Mouse (Mus musculus) left cerebral cortex, postnatal 25 days (tissue): ENCODE measurements around the gene Gm17409. TPM values are rescaled to one million over a fixed set of nuclear protein-coding genes. Genes with fewer than 3 reads are reported as not detected.
A peak's percentile ranks its signal among the peaks of the same experiment; 100 is the strongest.

ENCODE experiments used
- DNase-seq, 2 experiments: peaks; one replicate each; pipeline ENCODE4 v3.0.0; 2022; ENCODE audit warnings: low spot score in 2 of 2, mixed read lengths in 1 of 2
- intact Hi-C: fragments of 180-260 bp; cut with DNase I; formaldehyde crosslinking; loops from one replicate; pipeline ENCODE4 v1.15.1; 2025
- total RNA-seq, 2 experiments: library from RNA; stranded (reverse); gene quantifications; 2 replicates each; pipeline ENCODE4 v1.2.3; 2021

Gm17409 gene
- total RNA-seq, 2 experiments from 2014 or later: not detected

DNA sequence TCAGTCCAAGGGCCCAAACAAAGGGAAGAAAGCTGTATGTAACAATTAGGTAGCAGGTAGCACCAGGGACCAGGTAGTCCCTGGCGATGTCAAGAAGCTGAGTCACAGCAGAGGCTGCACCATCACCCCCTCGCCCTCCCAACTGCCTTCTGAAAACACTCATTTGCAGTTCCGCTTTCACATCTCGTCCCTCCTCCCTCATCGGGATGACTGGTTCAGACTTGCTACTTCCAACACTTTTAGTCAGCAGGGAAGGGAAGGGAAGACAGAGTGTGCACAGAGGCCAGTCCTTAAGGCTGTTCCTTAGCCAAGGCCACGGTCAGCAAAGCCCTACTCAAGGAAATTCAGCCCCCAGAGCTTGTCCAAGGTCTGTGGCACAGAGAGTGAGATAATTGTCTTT lies 10.8 kb downstream of the Gm17409 start:
- DNase-seq: peak in 1 of 2 experiments; percentile 49
- intact Hi-C loops: loop anchor here (2.0 to 5.0 kb wide), 2 partner anchors 86 to 107 kb away; partner anchors contain the start of genes Acvr1 and Upp2

DNA sequence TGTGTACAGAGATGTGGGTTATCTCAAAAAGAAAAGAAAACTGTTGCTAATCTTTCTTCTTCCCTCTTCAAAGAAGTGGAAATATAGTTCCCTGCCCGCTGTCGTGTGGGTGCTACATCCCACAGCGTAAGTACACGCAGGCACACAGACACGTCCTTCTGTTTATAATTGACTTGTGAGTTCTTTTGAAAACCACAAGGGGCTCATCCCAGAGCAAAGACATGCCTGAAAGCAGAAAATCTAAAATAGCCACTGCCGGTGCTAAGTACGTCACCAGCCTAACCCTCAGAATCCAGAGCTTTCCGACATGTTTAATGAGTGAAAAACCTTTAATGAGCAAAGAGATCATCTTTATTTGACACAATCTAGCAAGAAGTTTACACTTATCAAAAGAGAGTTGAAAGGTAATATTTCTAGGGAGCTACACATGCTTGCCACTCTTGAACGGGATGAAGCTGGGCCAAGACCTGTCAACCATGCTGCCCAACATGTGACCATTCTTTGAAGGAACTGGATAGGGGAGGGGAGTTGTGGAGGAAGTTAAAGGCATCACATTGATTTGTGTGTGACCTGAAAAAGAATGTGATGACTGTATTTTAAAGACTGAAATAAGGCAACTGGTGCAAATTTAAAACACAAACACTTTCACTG lies 11.7 kb downstream of the Gm17409 start:
- intact Hi-C loops: loop anchor here (2.0 to 5.0 kb wide), 2 partner anchors 85 to 106 kb away; partner anchors contain the start of genes Acvr1 and Upp2
- peak in 1 of 2 experiments; percentile 70 for DNase-seq

DNA sequence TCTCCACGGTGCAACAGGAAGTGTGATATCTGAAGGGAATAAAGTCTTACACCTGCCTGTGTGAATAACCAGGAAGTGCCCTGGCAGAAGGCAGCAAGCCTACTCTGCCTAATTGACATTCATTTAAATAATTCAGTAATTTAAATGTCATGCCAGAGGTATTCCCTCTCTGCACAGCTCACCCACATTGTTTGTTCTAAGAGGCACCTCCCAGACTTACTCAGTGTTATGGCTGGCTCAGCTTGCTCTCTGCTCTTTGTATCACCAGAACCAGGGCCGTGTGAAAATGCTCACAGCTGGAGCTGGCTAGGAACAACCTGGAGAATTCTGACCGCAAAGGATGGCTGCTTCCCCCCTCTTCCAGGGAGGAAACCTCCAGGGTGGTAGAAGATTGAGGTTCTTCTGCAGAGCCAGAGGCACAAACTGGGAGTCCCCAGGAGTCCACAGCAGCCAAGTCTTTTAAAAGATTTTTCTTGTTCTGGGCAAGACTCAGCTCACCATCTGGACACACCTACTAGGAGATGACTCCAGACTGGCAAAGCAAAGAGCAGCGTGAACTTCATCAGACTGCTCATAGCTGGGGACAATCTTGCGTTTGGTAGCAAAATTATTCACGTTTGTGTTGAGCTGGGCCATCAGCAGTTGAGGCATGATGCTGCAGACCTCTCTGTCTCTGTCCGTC lies 14.5 kb downstream of the Gm17409 start:
- intact Hi-C loops: loop anchor here (5.0 kb wide), 1 partner anchor 103 kb away; no protein-coding TSS in a partner anchor
- DNase-seq: peak in 1 of 2 experiments; percentile 73

DNA sequence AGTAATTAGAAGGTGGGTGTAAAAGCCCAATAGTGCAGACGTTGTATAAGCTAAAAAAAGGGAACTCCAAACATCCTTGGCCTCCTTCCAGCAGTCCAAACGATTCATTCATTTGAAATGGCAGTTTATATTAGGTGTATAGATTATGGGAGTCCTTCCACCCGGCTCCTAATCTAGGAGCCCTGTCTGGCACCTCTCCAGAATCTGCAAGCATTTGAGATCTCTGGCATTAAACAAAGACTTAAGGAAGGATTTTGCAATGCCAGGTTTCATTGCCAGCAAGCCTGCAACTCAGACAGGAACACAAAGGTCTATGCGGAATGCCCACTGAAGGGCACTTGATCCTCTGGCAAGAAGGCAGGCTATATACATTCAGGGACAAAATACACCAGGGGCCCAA lies 15.2 kb downstream of the Gm17409 start:
- DNase-seq: no peak
- intact Hi-C loops: no loop called here

DNA sequence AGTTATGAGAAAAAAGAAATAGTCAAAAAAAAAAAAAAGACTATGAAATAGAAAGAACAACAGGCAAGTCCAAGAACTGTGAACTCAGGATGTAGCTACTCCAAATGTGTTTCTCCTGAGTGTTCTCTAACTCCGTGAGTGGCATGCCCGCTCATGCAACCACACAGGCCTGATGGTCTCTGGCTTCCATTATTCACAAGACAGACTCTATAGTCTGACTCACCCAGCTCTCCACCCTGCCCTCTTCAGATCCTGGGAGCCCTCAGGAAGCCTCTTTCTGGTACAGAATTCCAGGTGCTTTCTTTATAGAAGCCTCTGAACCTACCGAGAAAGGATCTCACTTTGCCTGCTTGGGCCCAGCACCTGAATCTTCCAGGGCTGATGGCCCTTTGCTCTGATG lies 15.8 kb downstream of the Gm17409 start:
- intact Hi-C loops: no loop called here
- no peak for DNase-seq

DNA sequence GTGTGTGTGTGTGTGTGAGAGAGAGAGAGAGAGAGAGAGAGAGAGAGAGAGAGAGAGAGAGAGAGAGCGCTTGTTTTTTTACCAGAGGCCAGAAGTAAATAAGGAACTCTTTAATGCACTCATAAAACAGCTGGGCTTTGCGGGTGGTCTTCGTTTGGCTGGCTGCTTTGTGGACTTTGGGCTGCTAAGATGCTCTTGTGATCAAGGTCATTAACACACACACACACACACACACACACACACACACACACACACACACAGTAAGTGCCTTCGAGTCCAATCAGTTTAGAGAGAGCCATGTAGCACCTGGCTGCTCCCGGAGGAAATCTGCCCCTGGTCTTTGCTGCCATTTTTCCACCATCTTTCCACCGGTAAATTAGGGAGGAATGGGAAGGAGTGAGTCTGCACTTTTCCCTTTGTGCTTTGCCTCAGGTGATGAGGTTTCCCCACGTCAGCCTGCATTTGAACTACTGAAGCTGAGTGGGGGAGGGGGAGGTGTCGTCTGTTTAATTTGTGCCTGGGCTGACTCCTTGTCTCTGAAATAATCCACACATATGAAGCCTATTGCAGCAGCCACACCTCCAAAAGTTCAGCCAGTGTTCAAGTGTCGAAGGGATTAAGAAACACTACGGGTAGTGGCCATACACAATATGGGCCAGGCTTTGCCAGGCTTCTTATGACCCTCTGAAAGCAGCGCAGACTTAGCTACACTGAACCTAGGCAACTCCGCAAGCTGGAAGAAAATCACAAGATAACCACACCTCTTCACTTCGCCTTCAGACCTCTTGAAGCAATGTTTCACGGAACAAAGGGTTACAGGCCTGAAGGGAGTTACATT lies 16.7 kb downstream of the Gm17409 start:
- DNase-seq: no peak
- intact Hi-C loops: no loop called here

DNA sequence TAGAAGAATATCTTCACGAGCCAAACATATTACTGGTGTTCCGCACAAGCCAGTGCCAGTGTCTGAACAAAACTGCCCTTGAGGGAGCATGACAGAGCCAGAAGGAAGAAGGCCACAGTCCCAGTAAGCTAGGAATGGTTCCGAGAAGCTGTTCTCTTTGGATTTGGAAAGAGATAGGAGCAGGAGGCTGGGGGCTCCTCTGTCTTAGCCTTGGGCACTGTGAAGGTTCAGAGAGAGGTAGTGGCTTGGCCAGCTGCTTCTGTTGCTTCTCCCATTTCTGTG lies 17.3 kb downstream of the Gm17409 start:
- intact Hi-C loops: no loop called here
- DNase-seq: no peak

DNA sequence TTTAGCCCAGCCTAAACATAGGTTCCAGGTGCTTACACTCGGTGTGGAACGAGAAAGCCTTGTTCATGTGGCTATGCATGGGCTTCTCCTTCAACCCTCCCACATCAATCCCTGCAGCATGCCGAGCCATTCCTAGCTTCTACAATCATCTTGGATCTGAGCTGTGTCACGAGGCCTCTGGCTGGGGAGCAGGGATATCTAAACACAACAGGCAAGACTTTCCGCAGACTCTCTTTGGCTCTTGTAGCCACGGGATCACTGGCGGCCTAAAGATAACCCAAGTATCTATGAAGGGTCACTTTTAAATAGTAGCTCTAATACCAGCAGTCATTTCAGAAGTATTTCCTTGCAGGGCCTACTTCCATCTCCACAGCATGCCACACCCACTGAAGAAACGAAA lies 18.5 kb downstream of the Gm17409 start:
- intact Hi-C loops: no loop called here
- no peak for DNase-seq

DNA sequence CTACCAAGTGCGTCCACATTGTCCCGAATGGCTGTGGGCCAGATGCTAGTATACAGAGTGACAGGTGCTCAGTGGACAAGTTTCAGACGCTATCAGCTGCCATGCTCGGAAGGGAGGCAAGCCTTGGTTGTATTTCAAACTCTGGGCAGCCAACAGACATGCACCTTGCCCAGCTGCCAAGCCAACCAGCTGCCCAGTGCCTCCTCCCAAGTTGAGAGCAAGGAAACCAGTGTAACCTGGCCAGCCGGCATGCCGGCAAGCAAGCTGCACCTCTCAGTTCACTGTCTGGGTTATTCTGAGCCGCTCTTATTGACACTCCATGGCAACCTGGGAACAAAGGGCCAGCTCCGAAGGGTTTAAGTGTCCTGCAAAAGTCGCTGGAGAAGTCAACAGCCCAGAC lies 19.4 kb downstream of the Gm17409 start:
- intact Hi-C loops: no loop called here
- DNase-seq: no peak

DNA sequence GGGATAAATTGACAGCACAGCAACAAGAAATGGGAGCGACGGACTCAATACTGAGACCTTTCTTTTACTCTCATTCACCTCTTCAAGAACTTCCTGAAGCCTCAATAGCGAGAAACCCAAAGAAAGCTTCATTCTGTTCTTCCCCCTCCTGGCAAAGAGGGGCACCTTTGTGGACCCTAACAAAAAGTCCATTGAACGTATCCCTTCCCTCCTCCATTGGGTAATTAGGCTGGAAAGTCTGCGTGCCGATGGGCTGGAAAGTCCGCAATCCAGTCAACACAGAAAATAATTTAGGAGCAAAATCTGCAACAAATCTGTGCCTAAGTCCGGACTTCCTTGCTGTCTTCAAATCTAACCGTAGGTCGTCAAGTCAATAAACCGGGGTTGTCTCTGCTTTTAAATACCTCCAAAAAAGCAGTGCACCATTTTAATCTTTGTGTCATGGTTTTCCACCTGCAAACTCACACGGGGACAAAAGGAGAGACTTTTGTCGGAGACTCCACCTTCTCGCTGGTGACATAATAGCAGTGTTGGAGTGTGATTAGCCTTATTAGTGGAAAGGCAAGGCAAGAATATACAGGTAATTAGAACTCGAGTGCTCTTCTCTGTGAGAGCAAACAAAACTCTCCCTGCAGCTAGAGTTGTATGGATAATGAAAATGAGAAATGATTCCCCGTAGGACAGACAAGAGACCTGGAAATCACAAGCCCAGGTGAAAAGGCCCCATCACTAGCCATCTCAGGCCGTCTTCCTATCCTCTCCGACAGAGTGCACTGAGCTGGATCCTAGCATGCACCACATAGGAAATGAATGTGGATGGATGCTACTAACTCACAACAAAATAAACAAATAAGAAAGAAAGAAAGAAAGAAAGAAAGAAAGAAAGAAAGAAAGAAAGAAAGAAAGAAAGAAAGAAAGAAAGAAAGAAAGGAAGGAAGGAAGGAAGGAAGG lies 24.0 kb downstream of the Gm17409 start:
- intact Hi-C loops: no loop called here
- no peak for DNase-seq

DNA sequence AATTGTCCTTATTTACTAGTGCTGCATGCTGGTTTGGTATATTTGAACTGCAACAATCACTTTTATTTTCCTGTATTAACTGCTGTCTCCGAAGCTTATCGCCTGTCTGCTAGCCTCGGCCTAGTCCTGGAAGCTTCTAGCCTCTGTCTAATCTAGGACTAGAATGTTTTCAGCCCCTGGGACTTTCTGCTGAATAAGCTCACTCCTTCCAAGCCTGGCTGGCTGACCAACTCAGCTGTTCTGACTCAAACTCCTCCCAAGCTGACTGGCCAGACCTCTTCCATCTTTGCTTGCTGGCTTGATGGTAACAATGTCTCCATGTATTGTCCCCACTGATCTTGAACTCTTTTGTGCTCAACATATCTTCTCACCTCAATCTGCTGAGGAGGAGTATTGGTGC lies 25.4 kb downstream of the Gm17409 start:
- intact Hi-C loops: no loop called here
- DNase-seq: no peak

DNA sequence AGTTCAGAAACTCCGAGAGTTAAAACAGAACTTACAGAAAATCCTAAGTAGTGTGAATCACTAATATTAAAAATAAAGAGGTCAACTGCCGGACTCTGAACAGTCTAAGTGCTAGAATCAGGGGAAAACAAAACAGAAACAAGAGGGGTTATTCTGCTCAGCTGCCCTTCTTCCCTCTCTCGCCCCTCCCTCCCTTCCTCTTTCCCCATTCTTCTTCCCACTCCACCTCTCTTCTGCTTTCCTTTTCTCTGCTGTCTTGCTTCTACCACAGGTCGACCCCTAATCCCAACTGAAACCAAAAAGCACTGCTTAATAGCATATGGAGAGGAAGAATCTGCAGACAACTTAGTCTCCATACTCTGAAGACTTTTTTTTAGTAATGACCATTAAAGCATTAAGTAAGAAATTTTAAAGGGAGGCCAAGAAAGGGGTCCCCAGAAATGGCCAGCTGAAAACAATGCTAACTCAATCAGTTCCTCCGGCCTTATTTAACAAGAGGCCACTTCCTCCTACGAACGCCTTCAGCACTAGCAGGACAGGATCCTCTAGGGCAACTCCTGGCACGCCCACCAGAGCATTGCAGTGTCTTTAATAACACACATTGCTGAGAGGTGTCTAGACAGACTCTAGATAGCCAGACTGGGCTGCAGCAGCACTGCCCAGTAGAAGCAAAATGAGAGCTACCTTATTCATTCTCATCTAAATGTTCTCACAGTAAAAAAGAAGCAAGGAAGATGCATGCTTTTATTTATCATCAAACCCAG lies 26.9 kb downstream of the Gm17409 start:
- intact Hi-C loops: no loop called here
- DNase-seq: no peak

DNA sequence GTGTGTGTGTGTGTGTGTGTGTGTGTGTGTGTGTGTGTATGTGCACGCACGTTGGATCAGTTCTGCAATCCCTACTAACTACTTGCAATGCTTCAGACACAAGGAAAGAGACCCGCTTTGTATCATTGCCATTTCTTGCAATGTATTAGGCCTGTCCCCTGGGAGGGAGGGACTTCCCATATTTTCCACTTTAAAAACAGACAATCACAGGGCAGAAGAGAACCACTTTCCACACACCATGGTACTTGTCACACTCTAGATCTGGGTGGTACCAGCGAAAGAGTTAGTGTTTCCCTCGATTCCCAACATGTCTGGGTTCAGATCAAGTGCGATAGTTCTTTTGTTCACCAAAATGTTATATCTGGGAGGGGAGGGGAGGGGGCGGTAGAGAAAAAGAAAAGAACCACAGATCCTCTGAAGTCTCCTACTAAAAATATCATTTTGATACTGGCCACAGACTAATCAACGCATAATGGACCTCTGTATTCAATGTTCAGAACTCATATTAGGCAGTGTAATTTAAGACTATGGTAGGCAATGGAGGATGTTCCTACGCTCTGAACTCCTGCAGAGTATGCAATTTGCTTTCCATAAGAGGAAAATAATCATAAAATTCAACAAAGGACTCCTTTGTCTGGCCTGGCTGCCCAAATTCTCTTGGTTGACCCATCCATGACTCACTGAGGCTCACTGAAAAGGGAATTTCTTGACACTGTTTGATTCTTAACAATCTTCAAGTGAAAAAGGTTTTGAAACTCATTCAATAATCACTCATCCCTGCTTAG lies 35.6 kb downstream of the Gm17409 start:
- intact Hi-C loops: no loop called here
- no peak for DNase-seq

DNA sequence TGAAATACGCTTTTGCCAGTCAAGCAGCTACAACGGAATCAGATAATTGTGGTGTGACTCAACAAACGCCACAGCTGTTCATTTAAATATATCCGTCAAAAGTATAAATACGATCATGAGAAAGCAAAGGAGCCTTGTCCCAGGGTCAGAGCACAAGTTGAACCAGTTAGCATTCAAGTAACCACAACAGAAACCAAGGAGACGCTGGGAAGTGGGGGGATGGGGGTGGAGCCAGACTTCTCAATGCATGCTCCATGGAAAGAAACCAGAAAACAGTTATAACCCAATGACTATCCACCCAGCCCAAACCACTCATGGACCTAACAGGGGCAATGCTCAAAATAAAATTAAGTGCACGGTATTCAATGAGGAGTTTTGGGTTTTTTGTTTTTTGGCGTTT lies 40.3 kb downstream of the Gm17409 start:
- no peak for DNase-seq
- intact Hi-C loops: no loop called here

DNA sequence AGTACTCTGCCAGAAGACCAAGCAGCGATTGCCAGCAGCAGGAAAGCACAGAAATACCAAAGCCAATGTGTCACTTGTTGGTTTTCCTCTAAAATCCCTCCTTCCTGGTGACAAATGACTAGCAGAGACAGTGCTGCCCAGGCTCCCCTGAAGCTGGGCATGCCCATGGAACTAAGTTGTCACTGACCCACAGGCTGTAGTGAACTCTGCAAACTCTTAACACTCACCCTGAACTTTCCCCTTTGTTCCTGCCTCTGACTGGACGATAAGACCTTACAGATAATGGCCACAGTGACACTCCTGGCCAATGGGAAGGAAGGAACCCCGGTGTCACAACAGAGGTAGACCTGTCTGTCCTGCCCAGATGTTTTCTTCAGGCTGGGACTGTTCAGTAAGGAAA lies 43.3 kb downstream of the Gm17409 start:
- DNase-seq: no peak
- intact Hi-C loops: no loop called here

DNA sequence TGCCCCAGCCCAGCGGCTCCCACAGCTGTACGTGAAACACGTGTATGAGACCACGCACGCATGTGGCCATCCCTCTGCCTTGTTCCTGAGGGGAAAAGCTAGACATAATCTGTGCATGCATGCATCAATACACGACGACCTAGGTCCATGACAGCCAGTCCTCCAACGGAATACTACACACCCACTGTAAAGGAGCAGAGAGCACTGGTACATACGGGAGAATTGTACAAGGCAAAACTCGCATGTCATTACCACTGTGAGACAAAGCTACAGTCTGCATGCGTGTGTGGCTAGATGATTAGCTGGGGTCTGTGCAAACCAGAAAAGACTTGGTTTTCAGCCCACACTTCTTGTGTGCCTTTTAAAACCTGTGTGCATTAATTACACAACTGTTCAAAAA lies 44.6 kb downstream of the Gm17409 start:
- DNase-seq: no peak
- intact Hi-C loops: no loop called here

DNA sequence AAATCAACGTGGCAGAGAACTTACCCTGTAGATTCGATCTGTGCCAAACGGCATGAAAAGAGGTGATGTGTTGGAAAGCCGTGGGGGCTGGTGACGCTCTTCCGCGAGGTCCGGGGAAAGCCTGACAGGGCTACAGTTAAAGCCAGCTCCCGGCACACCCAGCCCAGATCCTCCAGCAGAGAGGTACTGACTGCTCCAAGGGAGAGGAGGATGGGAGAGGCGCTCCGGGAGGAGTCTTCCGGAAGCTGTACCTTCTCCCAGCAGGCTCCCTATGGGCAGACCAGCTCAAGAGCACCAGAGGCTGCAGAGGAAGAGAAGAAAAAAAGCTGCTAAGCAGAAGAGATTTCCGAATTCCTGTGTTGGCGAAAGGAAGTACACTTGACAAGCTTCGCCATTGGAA lies 46.1 kb downstream of the Gm17409 start:
- no peak for DNase-seq
- intact Hi-C loops: no loop called here

DNA sequence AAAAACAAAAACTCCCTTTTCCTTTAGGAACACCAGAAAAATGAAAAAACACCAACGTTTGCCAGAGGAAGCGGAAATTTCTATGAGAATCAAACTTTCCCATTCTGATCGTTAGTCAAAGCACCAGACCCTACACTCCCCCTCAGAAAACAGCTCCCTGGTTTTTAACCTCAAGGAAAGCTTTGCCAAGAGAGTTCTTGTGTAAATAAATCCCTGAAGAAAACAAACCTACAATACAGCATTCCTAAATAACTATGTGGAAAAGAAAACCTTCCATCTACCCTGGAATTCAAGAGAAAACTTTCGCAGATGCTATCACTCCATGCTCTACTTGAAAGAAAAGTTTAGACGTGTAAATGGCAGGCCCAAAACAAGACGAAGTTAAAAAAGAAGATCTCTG lies 47.0 kb downstream of the Gm17409 start:
- intact Hi-C loops: no loop called here
- DNase-seq: no peak
